Mouse (Mus musculus): ENCODE results near the gene Gm47841. TPM values are rescaled to one million over a fixed set of nuclear protein-coding genes. Genes with fewer than 3 reads are reported as not detected.

The Gm47841 gene
- polyA plus RNA-seq, 1 experiment from 2014 or later, result not detected

DNA sequence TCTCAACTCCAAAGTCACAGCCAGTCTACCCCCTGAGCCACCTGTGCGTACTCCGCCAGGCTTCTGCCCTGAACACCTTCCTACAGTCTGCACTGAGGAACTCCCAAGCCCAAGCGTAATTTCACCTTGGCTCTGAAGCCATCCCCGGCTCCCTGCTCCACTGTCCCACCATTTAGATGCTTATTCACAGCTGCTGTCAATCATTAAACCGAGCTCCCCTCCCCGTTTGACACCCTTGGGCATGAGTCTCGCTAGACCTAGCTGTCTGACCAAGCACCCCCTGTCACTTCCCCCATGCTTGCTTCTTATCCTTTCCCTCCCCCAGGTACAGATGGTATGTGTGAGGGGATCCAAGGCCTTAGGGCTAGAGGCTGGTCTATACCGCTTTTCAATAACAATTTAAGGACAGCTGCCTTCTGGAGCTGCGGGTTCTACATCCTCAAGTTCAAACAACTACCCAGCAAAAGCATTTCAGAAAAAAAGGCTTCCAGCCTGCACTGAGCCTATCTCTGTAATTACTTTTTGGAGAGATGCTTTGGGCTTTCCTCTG, 22.5 kb upstream of the Gm47841 start:
- peaks cover 76% of the 10 kb centered on the region for H3K4me1 ChIP-seq
- peak overlapping the region; percentile 55 for H3K27ac ChIP-seq (replicated peaks)
- WGBS, result 44% methylated on average over 9 of the region's 9 CpGs
- no peak overlapping the region for H3K4me2 ChIP-seq (replicated peaks)
- H3K9ac ChIP-seq (replicated peaks), result no peak overlapping the region
- no peaks in the 10 kb centered on the region for H3K9me3 ChIP-seq
- no peak overlapping the region for H3K4me3 ChIP-seq
- no peaks in the 10 kb centered on the region for H3K36me3 ChIP-seq
- no peak for ATAC-seq (ENCODE audit: low FRiP score, low read depth)
- peaks cover 3% of the 10 kb centered on the region; the same call in 1 of the 2 replicates for H3K27me3 ChIP-seq

DNA sequence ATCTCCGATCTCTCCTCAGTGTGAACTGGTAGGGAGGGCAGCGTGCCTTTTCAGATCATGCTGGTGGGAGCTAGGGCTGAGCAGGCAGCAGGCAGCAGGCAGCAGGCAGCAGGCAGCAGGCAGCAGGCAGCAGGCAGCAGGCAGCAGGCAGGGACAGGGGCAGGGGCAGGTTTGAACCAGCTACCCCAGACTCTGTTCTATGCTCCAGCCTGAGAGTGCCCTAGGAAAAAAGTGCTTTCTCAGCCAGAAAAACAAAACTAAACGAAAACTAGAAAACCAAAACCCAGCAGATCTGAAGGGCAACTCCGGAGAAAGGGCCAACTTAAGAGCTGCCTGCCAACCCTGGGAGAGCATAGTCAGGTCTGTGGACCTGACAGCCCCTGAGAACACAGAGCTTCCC, 21.5 kb upstream of the Gm47841 start:
- WGBS, result 48% methylated on average over 4 of the region's 4 CpGs
- Histone ChIP-seq H3K4me2 (replicated peaks) (no peak overlapping the region), H3K4me3 (no peak overlapping the region), H3K9me3 (no peaks in the 10 kb centered on the region), H3K27ac (replicated peaks) (peak overlapping the region; percentile 84; the same call in 1 of the 2 replicates), H3K36me3 (no peaks in the 10 kb centered on the region), H3K27me3 (peaks cover 5% of the 10 kb centered on the region; the same call in 1 of the 2 replicates), H3K9ac (replicated peaks) (no peak overlapping the region), H3K4me1 (peaks cover 74% of the 10 kb centered on the region)
- no peak for ATAC-seq (ENCODE audit: low FRiP score, low read depth)

DNA sequence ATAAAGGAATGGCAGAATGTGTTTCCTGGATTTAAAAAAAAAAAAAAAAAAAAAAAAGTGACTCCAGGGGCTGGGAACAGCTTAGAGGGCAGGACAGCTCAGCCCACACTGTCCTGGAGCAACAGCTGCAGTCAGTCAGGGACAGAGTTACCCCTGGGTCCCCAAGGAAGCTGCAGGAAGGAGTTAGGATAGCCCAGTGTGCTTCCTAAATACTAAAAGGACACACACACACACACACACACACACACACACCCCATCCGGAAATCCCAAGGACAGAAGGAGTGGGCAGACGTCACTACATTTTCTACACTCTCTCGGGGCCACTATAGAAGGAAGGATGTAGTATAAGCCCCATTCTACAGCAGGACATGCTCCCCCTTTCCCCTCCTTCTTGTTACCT, 20.8 kb upstream of the Gm47841 start:
- 40% methylated on average over 3 of the region's 3 CpGs for WGBS
- no peak for ATAC-seq (ENCODE audit: low FRiP score, low read depth)
- Histone ChIP-seq H3K4me2 (replicated peaks) (no peak overlapping the region), H3K9ac (replicated peaks) (no peak overlapping the region), H3K4me1 (peaks cover 71% of the 10 kb centered on the region), H3K36me3 (no peaks in the 10 kb centered on the region), H3K27ac (replicated peaks) (peak overlapping the region; percentile 84), H3K9me3 (no peaks in the 10 kb centered on the region), H3K4me3 (no peak overlapping the region), H3K27me3 (peaks cover 11% of the 10 kb centered on the region; the same call in 1 of the 2 replicates)

DNA sequence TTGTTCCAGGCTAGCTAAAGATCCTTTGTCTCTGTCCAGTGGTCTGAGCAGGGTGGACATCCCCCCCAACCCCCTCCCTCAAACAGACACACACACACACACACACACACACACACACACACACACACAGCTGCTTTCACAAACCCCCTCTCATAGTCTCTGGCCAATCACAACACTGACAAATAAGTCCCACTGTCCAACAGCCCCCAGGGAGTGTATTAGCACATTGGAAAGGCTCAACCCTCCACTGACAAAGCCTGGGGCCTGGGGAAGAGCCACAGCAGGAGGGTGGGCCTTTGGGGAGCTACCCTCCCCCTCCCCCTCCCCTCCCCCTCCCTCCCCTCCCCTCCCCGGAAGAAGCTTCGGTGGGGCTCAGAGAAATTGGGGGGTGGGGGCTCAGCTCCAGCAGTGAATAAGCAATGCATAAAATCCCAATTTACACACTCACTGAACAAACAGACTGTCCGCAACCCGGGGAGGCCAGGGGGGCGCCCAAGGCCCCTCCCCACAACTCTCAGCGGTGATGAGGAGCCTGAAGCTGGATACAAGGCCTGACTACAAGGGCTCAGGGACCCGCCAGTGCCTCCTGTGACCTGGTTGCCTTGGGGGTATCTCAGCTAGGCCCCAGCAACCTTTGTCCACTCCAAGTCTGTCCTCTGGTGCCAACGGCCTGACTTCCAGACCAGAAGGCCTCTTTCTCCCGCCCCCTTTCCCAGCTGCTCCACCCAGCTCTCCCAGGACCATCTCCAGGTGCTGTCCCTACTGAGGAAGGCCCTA, 19.9 kb upstream of the Gm47841 start:
- H3K4me3 ChIP-seq, result no peak overlapping the region
- peak overlapping the region; percentile 84 for H3K27ac ChIP-seq (replicated peaks)
- no peaks in the 10 kb centered on the region for H3K9me3 ChIP-seq
- H3K27me3 ChIP-seq, result peaks cover 16% of the 10 kb centered on the region; the same call in 1 of the 2 replicates
- 0% methylated on average over 6 of the region's 9 CpGs for WGBS
- peak; percentile 70 for ATAC-seq (ENCODE audit: low FRiP score, low read depth)
- no peak overlapping the region; the same call in 1 of the 2 replicates for H3K9ac ChIP-seq (replicated peaks)
- H3K4me1 ChIP-seq, result peaks cover 80% of the 10 kb centered on the region
- no peaks in the 10 kb centered on the region for H3K36me3 ChIP-seq
- peak overlapping the region; percentile 29 for H3K4me2 ChIP-seq (replicated peaks)

DNA sequence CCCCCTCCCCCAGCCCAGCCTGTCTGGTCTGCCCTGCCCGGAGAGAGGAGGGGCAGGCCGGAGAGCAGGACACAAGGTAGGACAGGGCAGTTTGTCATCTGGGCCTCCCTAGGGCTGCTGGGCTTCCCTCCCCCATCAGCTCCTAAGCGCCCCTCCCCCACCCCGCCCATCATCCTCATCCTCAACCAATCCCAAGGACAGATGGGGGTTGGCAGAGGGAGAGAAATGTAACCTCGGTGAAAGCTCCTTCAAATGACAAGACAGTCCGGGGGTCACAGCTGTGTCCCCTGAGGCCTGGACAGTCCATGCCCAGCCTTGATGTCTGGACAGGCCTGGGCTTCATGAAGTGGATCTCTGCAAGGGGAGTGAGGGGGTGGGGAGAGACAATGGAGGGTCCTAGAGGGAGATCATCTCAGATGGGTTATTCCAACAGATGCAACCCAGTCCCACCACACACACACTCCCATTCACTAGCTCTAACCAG, 19.2 kb upstream of the Gm47841 start:
- WGBS, result 4% methylated on average over 5 of the region's 6 CpGs
- Histone ChIP-seq H3K4me3 (no peak overlapping the region), H3K4me2 (replicated peaks) (peak overlapping the region; percentile 29), H3K9ac (replicated peaks) (0 out of 2 replicates have a peak overlapping the region, but pooled peaks have one; percentile 8), H3K9me3 (no peaks in the 10 kb centered on the region), H3K27me3 (peaks cover 16% of the 10 kb centered on the region; the same call in 1 of the 2 replicates), H3K27ac (replicated peaks) (peak overlapping the region; percentile 84), H3K36me3 (no peaks in the 10 kb centered on the region), H3K4me1 (peaks cover 85% of the 10 kb centered on the region)
- peak; percentile 50 for ATAC-seq (ENCODE audit: low FRiP score, low read depth)

DNA sequence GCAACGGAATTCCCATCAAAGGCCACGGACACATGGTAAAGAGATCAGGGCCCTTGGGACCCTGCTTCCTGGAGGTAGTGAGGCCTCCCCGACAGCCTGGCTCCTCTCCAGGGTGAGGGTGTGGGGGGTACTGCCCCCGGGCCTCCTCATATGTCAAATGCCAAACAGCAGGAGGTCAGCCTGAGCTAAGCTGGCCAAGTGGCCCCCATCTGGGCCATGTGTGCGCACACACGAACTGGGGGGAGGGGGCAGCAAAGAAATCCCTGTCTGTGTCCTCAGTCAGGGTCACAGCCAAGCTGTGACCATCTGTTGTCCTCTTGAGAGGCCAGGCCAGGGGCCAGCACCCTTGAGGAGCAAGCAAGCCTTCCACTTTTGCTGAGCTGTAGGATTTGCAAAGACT, 17.9 kb upstream of the Gm47841 start:
- Histone ChIP-seq H3K4me3 (no peak overlapping the region), H3K9ac (replicated peaks) (no peak overlapping the region)
- 21% methylated on average over 6 of the region's 6 CpGs for WGBS

DNA sequence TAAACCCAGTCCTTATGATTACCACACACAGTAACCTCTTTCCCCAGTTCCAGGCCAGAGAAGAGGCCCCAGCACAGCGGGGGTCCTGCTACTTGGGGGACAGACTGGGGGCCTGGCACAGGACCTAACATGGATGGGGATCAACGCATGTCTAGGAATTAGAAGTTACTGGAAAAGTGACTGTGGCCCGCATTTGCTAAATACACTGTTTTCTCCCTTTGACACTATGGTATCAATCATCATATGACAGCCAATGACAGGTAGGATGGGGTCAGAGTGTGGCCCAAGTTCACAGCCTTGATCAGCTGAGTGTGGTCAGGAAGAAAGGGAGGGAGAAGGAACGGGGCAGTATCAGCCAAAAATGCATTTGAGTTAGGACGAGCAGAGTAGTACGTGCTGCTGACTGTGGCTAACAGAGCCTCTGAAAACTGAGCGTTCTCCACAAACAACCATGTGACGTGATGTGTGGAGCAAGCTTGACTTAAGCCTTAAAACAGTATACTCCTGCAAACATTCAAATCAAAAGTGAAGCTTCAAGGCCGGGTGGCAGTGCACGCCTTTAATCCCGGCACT, 13.2 kb upstream of the Gm47841 start:
- Histone ChIP-seq H3K9me3 (no peaks in the 10 kb centered on the region), H3K27ac (replicated peaks) (peak overlapping the region; percentile 64), H3K4me1 (peaks cover 44% of the 10 kb centered on the region), H3K27me3 (peaks cover 41% of the 10 kb centered on the region), H3K36me3 (no peaks in the 10 kb centered on the region), H3K4me3 (no peak overlapping the region), H3K4me2 (replicated peaks) (peak overlapping the region; percentile 12), H3K9ac (replicated peaks) (no peak overlapping the region)
- 23% methylated on average over 11 of the region's 11 CpGs for WGBS
- no peak for ATAC-seq (ENCODE audit: low FRiP score, low read depth)

More for the DNA sequence above, 17.9 kb upstream of the Gm47841 start:
- H3K36me3 ChIP-seq, result no peaks in the 10 kb centered on the region
- H3K4me1 ChIP-seq, result peaks cover 79% of the 10 kb centered on the region
- ATAC-seq (ENCODE audit: low FRiP score, low read depth), result no peak
- no peak overlapping the region for H3K4me2 ChIP-seq (replicated peaks)
- H3K27me3 ChIP-seq, result peaks cover 16% of the 10 kb centered on the region; the same call in 1 of the 2 replicates
- no peaks in the 10 kb centered on the region for H3K9me3 ChIP-seq
- H3K27ac ChIP-seq (replicated peaks), result peak overlapping the region; percentile 84; the same call in 1 of the 2 replicates

DNA sequence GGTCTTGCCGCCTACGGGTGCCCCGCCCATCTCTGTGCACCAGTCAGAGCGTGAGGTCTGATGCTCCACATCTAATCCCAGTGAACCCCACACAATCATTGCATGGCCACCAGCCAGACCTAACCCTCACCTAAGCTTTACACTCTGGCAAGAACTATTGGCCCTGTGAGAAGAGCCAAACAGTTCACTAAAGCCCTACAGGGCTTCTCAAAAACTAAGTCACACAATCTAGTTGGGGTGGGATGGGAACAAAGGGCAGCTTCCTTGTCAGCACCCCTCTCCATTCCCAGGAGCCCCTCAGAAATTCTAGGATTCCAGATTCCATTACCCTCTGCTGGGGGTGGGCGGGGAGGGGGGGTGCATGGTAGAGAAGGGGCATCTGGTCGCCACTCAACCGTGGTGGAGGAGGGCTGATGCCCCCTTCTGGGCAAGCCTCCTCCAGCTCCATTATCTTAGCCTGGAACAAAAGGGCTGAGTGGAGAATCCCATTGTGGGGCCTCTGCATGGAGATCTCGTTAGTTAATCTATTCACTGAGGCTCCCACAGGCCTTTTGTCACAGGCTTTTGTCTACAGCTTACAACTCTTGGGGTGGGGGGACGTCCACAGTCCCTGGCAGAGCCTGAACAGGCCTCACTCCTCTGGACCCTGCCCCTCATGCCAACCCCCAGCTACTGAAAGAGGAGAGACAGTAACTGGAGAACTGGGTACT, 12.5 kb upstream of the Gm47841 start:
- Histone ChIP-seq H3K27ac (replicated peaks) (peak overlapping the region; percentile 64), H3K9me3 (no peaks in the 10 kb centered on the region), H3K4me3 (no peak overlapping the region), H3K4me2 (replicated peaks) (peak overlapping the region; percentile 12; the same call in 1 of the 2 replicates), H3K4me1 (peaks cover 38% of the 10 kb centered on the region), H3K36me3 (no peaks in the 10 kb centered on the region), H3K27me3 (peaks cover 47% of the 10 kb centered on the region), H3K9ac (replicated peaks) (no peak overlapping the region)
- 8% methylated on average over 9 of the region's 9 CpGs for WGBS
- ATAC-seq (ENCODE audit: low FRiP score, low read depth), result peak; percentile 50

DNA sequence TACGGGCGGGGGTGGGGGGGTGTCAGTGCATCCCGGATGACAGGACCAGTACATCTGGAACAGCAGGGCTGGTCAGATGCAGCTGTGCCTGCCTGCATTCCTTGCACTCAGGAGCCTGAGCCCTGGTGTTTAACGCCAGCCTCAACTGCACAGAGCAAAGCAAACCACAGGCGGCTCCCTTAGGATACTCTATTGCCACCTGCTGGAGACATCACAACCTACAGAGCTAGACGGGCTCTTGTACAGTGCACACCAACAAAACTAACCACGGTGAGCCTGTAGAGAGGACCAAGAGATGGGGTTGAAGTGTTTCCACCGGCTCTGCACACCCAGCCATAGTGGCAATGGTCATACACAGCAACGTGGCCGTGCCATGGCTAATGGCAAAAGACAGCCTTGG, 9.0 kb upstream of the Gm47841 start:
- 49% methylated on average over 10 of the region's 10 CpGs for WGBS
- peaks cover 69% of the 10 kb centered on the region for H3K27me3 ChIP-seq

DNA sequence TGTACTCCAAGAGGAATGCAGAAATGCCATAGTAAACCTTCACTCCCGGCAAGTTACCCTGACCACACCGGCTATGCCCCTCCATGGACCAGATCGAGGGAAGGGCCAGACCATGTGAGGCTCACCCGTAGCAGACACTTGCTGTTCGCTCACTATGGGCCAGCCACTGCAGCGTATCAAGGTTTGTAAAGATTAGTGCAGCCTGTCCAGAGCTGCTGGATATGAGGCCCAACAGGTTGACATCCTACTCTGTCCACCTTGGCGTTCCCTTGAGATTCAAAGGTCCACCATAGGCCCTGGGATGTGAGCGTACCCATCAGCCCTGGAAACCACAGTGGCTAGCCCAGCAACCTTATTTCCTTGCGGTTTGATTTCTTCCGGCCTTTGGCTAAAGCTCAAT, 7.3 kb upstream of the Gm47841 start:
- H3K9me3 ChIP-seq, result no peaks in the 10 kb centered on the region
- H3K36me3 ChIP-seq, result no peaks in the 10 kb centered on the region
- WGBS, result 69% methylated on average over 10 of the region's 10 CpGs
- H3K4me1 ChIP-seq, result peaks cover 22% of the 10 kb centered on the region
- peaks cover 81% of the 10 kb centered on the region for H3K27me3 ChIP-seq
- no peak overlapping the region for H3K4me2 ChIP-seq (replicated peaks)
- H3K9ac ChIP-seq (replicated peaks), result no peak overlapping the region
- ATAC-seq (ENCODE audit: low FRiP score, low read depth), result no peak
- H3K27ac ChIP-seq (replicated peaks), result no peak overlapping the region
- no peak overlapping the region for H3K4me3 ChIP-seq

More for the DNA sequence above, 9.0 kb upstream of the Gm47841 start:
- no peak overlapping the region for H3K4me3 ChIP-seq
- peaks cover 34% of the 10 kb centered on the region for H3K4me1 ChIP-seq
- no peaks in the 10 kb centered on the region for H3K9me3 ChIP-seq
- no peak overlapping the region for H3K9ac ChIP-seq (replicated peaks)
- no peak overlapping the region for H3K4me2 ChIP-seq (replicated peaks)
- H3K36me3 ChIP-seq, result no peaks in the 10 kb centered on the region
- no peak overlapping the region for H3K27ac ChIP-seq (replicated peaks)
- ATAC-seq (ENCODE audit: low FRiP score, low read depth), result peak; percentile 69; the same call in 1 of the 2 replicates

DNA sequence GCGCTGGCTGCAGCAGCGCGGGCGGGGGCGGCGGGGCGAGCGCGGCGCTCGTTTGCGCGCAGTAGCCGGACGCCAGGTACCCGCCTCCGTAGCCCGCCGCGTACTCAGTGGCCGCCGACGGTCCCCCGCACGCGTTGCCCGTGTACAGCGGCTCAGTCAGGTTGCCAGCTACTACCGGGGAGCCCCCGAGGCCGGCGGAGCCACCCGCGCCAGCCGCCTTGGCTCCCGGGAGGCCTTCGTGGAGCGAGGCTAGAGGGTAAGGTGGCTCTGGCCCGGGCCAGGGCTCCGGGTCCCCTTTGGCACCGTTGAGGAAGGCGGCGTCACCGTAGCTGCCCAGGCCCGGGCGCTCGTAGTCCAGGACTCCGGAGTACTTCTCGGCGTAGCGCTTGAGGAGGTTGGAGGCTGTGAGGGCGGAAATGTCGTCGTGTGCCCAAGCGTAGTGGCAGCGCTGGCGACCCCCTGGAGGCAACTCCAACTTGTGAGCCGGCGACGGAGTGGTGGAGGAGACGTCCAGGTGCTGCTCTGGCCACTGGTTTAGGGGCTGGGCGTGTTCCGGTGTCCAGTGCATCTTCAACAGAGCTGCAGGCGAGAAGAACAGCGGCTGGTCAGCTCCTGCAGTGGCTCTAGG, 6.7 kb upstream of the Gm47841 start:
- peaks cover 16% of the 10 kb centered on the region for H3K4me1 ChIP-seq
- no peaks in the 10 kb centered on the region for H3K36me3 ChIP-seq
- peak overlapping the region; percentile 39 for H3K4me3 ChIP-seq
- H3K4me2 ChIP-seq (replicated peaks), result peak overlapping the region; percentile 54
- 12% methylated on average over 37 of the region's 65 CpGs for WGBS
- H3K9me3 ChIP-seq, result no peaks in the 10 kb centered on the region
- H3K27ac ChIP-seq (replicated peaks), result no peak overlapping the region
- peak overlapping the region; percentile 55 for H3K9ac ChIP-seq (replicated peaks)
- peaks cover 82% of the 10 kb centered on the region for H3K27me3 ChIP-seq
- ATAC-seq (ENCODE audit: low FRiP score, low read depth), result no peak

Measured in midbrain, embryonic 12.5 days (tissue).